Mouse (Mus musculus): ENCODE data around the gene Bpi. TPM values are rescaled to one million over a fixed set of nuclear protein-coding genes. Genes with fewer than 3 reads are reported as not detected.

Gene Bpi
- not detected in 2 replicates for polyA plus RNA-seq (2012; rRNA removed)

GRCm38 (mm10) chr2:158258005-158258418 lies at the start of gene Bpi:
TSS of gene Bpi (plus strand) at chr2:158258094.
- DNase-seq (ENCODE audit: low read depth, low spot score) = no peak
- WGBS = 72% methylated on average over 18 of the region's 18 CpGs

GRCm38 (mm10) chr2:158209776-158210175 lies 48.1 kb upstream of the Bpi start:
- no peak for DNase-seq (ENCODE audit: low read depth, low spot score)
- 72% methylated on average over 9 of the region's 9 CpGs for WGBS

- DNase-seq (ENCODE audit: low read depth, low spot score) = no peak
- 63% methylated on average over 4 of the region's 4 CpGs for WGBS
These were observed 47.4 kb upstream of the Bpi start for GRCm38 (mm10) chr2:158210503-158210902.

GRCm38 (mm10) chr2:158210958-158211357 lies 46.9 kb upstream of the Bpi start:
- 47% methylated on average over 10 of the region's 10 CpGs for WGBS
- no peak for DNase-seq (ENCODE audit: low read depth, low spot score)

- DNase-seq (ENCODE audit: low read depth, low spot score) = no peak
- 79% methylated on average over 4 of the region's 4 CpGs for WGBS
These were observed 46.0 kb upstream of the Bpi start for GRCm38 (mm10) chr2:158211764-158212471.

GRCm38 (mm10) chr2:158215283-158216117 lies 42.4 kb upstream of the Bpi start:
- WGBS = 47% methylated on average over 9 of the region's 9 CpGs
- DNase-seq (ENCODE audit: low read depth, low spot score) = no peak

GRCm38 (mm10) chr2:158216510-158216909 lies 41.4 kb upstream of the Bpi start:
- no peak for DNase-seq (ENCODE audit: low read depth, low spot score)
- WGBS = 90% methylated on average over 8 of the region's 8 CpGs

GRCm38 (mm10) chr2:158219562-158219961 lies 38.3 kb upstream of the Bpi start:
- no peak for DNase-seq (ENCODE audit: low read depth, low spot score)
- WGBS = 91% methylated on average over 2 of the region's 2 CpGs

GRCm38 (mm10) chr2:158221446-158222084 lies 36.3 kb upstream of the Bpi start:
- 90% methylated on average over 9 of the region's 9 CpGs for WGBS

GRCm38 (mm10) chr2:158222664-158223063 lies 35.2 kb upstream of the Bpi start:
- WGBS = 63% methylated on average over 4 of the region's 4 CpGs

More at GRCm38 (mm10) chr2:158221446-158222084, 36.3 kb upstream of the Bpi start:
- no peak for DNase-seq (ENCODE audit: low read depth, low spot score)

GRCm38 (mm10) chr2:158223497-158223896 lies 34.4 kb upstream of the Bpi start:
- 70% methylated on average over 3 of the region's 3 CpGs for WGBS
- no peak for DNase-seq (ENCODE audit: low read depth, low spot score)

More at GRCm38 (mm10) chr2:158222664-158223063, 35.2 kb upstream of the Bpi start:
- no peak for DNase-seq (ENCODE audit: low read depth, low spot score)

- 34% methylated on average over 5 of the region's 5 CpGs for WGBS
- DNase-seq (ENCODE audit: low read depth, low spot score) = no peak
These were observed 32.6 kb upstream of the Bpi start for GRCm38 (mm10) chr2:158225301-158225700.

GRCm38 (mm10) chr2:158228670-158229502 lies 29.0 kb upstream of the Bpi start, which contains the start of gene D630003M21Rik:
TSS of gene D630003M21Rik (minus strand) at chr2:158229222.
- 1% methylated on average over 44 of the region's 55 CpGs for WGBS
- DNase-seq (ENCODE audit: low read depth, low spot score) = no peak

GRCm38 (mm10) chr2:158229503-158229892 lies 28.4 kb upstream of the Bpi start:
- DNase-seq (ENCODE audit: low read depth, low spot score) = no peak
- WGBS = 36% methylated on average over 7 of the region's 7 CpGs

GRCm38 (mm10) chr2:158230617-158231016 lies 27.3 kb upstream of the Bpi start:
- DNase-seq (ENCODE audit: low read depth, low spot score) = no peak
- 73% methylated on average over 6 of the region's 6 CpGs for WGBS

GRCm38 (mm10) chr2:158231071-158231470 lies 26.8 kb upstream of the Bpi start:
- WGBS = 78% methylated on average over 5 of the region's 5 CpGs
- no peak for DNase-seq (ENCODE audit: low read depth, low spot score)

- no peak for DNase-seq (ENCODE audit: low read depth, low spot score)
- WGBS = 69% methylated on average over 3 of the region's 3 CpGs
These were observed 25.5 kb upstream of the Bpi start for GRCm38 (mm10) chr2:158232414-158232813.

- WGBS = 37% methylated on average over 3 of the region's 3 CpGs
- no peak for DNase-seq (ENCODE audit: low read depth, low spot score)
These were observed 24.8 kb upstream of the Bpi start for GRCm38 (mm10) chr2:158233106-158233505.

- no peak for DNase-seq (ENCODE audit: low read depth, low spot score)
These were observed 21.2 kb upstream of the Bpi start for GRCm38 (mm10) chr2:158236698-158237097.
